Mouse (Mus musculus) right cerebral cortex, postnatal 4 days (tissue): ENCODE data around the gene Tyms.
A peak's percentile ranks its signal among the peaks of the same experiment; 100 is the strongest.

Experiments
- DNase-seq: peaks from one replicate; pipeline ENCODE4 v3.0.0-alpha.2; 2022

The Tyms gene

GRCm38 (mm10) chr5:30072825-30073821, at the start of gene Tyms:
TSS of gene Tyms (minus strand) at chr5:30073617.
- peak; percentile 75 for DNase-seq

GRCm38 (mm10) chr5:30122481-30122880, 49.1 kb upstream of the Tyms start:
- no peak for DNase-seq

DNA sequence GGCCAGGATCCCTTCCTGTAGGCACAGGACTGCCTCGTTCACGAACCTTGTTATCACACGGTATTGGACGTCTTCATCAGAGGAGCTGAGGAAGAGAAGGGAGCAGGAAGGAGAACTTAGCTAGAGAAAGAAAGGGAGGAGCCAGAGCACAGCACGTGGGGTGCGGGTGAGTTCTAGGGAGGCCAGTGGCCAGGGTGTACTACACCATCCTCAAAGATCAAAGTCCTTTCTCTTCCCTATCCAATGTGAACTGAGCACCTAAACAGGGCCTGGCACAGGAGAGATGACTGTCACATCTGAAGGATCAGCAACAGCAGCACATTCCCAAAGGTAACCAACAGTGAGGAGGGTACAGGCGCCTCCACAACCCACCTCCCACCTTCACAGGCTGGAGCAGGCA, 46.7 kb upstream of the Tyms start:
- DNase-seq, result no peak

- DNase-seq, result no peak
Measured at GRCm38 (mm10) chr5:30119163-30119562, 45.7 kb upstream of the Tyms start.

- DNase-seq, result no peak
Measured at GRCm38 (mm10) chr5:30118018-30118417, 44.6 kb upstream of the Tyms start.

- DNase-seq, result no peak
Measured at GRCm38 (mm10) chr5:30115718-30116117, 42.3 kb upstream of the Tyms start.

DNA sequence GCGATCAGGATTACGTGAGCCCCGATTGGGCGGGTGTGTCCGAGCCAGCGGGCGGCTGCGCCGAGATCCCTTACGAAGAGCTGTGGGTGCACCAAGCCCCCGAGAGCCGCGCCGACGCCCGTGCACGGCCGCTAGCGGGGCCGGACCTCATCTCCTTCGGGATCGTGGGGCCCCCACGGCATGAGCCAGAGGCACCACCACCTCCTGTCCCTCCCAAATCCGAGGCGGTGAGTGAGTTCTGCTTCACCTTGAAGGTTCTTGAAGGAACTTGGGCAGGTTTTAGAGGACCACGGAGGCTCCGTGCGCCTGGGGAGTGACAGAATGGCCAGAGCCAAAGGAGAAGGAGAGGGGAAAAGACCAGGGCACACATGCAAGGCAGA, 41.3 kb upstream of the Tyms start:
- no peak for DNase-seq

DNA sequence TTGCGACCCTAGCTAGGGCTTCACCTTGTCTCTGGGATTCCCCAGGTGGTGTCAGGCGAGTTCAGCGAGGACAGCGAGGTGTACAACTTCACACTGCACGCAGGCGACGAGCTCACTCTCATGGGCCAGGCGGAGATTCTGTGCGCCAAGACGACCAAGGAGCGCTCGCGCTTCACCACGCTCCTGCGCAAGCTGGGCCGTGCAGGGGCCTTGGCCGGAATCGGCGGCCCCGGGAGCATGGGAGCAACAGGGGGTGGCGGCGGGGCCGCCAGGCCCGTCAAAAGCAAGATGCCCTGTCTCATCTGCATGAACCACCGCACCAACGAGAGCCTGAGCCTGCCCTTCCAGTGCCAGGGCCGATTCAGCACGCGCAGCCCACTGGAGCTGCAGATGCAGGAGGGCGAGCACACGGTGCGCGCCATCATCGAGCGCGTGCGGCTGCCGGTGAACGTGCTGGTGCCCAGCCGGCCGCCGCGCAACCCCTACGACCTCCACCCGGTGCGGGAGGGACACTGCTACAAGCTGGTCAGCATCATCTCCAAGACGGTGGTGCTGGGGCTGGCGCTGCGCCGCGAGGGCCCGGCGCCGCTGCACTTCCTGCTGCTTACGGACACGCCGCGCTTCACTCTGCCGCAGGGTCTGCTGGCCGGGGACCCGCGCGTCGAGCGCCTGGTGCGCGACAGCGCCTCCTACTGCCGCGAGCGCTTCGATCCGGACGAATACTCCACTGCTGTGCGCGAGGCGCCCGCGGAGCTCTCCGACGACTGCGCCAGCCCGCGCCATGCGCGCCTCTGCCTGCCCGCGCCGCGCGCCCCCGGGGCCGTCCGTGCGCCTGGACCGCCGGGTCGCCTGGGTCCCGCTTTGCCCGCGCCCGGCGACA, 40.7 kb upstream of the Tyms start:
- DNase-seq, result peak; percentile 89

DNA sequence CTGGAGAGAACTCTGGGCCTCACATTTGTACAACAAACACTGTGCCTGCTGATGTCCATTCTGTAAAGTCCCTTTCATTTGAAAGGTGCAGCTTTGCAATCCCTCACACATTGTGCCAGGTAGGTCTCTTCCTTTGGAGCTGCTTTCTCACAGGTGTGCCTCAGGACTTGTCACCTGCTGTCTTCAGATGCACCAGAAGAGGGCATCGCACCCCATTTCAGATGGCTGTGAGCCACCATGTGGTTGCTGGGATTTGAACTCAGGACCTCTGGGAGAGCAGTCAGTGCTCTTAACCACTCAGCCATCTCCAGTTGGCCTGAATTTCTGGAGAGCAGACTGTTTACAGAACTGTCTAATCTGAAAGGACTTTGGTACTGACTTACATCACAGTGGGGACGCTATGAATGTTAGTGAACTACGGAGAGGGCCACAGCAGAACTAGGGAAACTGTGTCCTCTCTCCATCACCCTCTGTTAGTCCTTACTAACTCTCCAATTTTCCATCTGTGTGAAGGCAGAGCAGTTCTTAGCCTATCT, 39.2 kb upstream of the Tyms start:
- no peak for DNase-seq

DNA sequence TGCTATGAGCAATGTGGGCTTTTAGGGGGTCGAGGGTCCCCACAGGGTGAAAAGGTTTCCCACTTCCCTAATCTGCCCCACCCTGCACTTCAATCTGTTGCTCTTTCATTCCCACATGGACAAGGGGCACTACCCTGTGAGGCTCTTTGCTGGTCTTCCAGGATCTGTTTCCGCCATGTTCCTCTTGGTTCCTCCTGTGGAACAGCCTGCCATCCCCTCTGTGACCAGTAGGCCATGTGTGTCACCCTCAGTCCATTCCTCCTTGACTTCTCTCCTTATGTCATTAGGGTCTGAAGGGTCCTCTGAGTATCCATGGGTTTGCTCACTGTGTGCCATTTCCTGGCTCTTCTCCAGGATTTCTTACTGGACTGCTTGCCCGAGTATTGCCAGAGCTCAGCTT, 38.4 kb upstream of the Tyms start:
- no peak for DNase-seq

DNA sequence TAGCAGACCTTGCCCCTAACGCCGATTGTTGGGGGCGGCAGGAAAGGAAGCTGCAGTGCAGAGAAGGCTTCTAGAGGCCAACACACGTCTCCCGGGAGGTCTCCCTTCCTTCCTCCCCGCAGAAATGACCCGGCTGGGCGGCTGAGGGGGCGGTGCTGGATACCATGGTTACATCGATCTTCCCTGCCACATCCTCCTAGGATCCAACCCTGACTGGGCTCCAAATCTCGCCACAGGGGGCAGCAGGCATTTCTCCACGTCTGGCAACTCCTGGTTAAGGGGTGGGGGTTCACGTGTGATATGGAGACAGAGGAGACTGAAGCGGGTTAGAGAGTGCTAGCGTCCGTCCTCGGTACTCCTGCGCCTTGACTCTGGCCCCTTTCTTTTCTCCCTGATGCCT, 37.7 kb upstream of the Tyms start:
- peak; percentile 72 for DNase-seq

DNA sequence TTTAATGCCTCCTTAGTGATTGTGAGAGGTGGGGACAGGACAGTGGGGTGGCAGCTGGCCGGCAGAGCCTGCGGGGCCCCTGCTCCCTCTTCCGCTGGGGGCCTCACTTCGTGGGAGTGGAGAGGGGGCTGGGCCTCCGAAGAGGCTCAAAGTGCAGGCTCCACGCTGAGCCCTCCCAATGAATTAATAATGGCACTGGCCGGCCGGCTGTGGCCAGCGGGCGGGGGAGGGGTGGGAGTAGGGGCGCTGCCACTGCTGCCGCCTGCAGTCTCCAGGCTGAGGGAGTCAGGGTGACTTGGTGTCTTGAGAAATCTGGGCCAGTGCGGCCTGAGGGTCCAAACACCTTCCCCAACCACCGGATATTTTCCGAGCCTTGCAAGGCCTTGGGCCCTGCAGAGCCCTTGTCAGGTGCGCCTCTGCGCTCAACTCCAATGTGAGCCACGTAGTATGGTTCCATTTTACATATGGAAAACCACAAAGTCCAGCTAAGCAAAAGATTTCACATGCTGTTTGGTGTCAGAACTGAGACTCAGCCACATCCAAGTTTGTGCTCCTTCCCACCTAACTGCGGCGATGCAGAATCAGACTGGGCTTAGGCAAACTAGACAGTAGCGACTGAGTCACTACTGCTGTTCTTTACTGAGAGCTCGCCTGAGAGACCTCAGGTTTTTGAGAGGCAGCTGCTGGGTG, 37.1 kb upstream of the Tyms start:
- no peak for DNase-seq

GRCm38 (mm10) chr5:30109899-30110298, 36.5 kb upstream of the Tyms start:
- DNase-seq, result no peak

DNA sequence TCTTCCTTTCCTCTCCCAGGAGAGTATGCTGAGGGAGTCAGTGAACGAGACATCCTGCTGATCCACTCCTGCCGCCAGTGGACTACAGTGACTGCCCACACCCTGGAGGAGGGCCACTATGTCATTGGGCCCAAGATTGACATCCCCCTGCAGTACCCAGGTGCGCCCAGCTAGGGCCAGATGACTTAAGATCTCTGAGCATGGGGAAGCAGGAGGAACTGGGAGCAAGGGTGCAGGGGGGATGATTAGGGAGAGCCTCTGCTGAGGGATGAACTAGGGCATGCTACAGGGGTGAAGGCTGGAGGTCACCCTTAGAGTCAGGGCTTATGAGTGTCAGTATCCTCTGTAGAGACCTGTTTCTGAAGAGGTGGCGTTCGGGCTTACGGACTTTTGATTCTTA, 34.8 kb upstream of the Tyms start:
- no peak for DNase-seq

GRCm38 (mm10) chr5:30107611-30108041, 34.2 kb upstream of the Tyms start:
- no peak for DNase-seq

GRCm38 (mm10) chr5:30107186-30107585, 33.8 kb upstream of the Tyms start:
- no peak for DNase-seq

GRCm38 (mm10) chr5:30106756-30107155, 33.3 kb upstream of the Tyms start:
- no peak for DNase-seq

- peak; percentile 72 for DNase-seq
Measured at GRCm38 (mm10) chr5:30105668-30106300, 32.4 kb upstream of the Tyms start, which contains the start of gene 3110082J24Rik. TSS of gene 3110082J24Rik (minus strand) at chr5:30106086.

DNA sequence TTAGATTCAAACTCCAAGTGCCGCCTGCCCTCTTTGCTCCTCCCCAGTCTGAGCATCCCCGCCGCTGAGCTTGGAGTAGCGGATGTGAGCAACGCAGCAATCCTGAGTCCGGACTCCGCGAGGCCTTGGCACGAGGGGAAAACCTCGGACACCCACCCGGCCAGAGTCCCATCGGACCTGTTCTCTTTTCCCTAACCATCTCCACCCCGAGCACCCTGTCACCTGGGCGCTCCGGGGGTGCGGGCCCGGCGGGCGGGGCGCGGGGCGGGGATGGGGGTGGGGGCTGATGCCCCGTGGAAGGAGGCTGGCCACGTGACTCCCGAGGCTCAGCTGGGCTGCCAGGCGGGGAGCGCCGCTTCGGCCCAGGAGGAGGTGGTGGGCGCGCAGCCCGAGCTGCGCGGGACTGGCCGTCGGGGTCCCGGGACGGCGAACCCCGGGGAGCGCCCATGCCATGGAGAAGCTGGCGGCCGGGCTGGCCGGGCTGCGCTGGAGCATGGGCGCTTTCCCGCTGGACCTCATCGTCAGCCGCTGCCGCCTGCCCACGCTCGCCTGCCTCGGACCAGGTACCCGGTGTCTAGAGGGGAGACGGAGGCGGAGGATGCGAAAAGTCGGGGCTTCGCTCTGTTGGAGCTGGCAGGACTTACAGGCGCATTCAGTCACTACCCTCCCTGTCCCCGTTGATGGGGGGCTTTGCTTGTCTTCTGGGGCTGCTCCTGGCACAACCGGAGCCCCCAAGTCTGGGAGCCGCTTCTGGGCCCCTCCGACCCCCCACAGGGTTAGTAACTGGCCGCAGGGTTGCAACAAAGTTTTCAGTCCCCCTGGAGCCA, 31.6 kb upstream of the Tyms start, which contains the start of gene Garem2:
Gene Garem2 (plus strand): TSS at position 321 of the 827 bp plus-strand sequence.
- peak; percentile 55 for DNase-seq

GRCm38 (mm10) chr5:30104339-30104738, 30.9 kb upstream of the Tyms start:
- peak; percentile 75 for DNase-seq

DNA sequence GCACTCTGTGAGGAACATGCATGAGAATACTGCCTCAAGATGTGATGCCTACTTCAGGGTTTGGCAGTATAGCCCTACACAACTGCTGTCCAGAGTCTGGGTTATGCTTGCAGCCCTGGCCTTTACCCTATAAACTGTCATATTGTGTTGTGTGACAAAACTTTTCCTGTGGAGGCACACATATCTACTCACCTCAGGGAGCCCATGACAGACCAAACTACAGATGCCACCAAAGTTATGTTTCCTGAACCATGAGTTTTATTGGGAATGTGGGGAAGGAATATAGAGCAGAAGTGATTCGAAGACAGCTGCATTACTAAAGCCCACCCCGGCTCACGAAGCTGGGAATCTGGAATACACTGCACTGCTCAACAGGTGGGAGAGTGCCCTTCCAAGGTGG, 29.9 kb upstream of the Tyms start:
- no peak for DNase-seq
